Mouse (Mus musculus) cerebellum, adult 8-10 months (tissue): ENCODE measurements around the gene P2ry2.

ENCODE experiments used
- DNase-seq: peaks from one replicate; pipeline ENCODE4 v3.0.0; 2022

The P2ry2 gene

DNA sequence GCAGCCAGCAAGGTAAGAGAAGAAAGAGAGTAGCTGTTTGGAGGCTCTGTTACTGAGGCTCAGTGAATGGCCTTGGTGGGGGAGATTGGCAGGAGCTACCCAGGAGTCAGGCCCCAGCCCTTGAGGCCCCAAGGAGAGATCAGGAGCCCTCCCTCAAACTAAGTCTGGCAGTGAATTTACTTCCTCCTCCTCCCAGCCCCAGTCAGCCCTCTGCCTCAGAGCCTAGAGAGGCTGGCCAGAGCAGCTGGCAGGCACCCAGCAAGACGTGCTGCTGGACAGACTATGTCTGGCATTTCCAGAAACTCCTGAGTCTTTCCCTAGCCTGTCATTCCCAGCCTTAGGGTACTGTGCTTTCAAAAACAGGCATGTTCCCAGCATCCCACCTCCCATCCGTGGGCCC is 33.5 kb downstream of the P2ry2 start:
- no peak for DNase-seq

- DNase-seq = no peak
Measured at GRCm38 (mm10) chr7:100978171-100978570, 34.5 kb downstream of the P2ry2 start.

- DNase-seq = no peak
Measured at GRCm38 (mm10) chr7:100974135-100974903, 38.3 kb downstream of the P2ry2 start, which contains the start of gene P2ry6. Gene P2ry6 (minus strand): TSS chr7:100974649.

DNA sequence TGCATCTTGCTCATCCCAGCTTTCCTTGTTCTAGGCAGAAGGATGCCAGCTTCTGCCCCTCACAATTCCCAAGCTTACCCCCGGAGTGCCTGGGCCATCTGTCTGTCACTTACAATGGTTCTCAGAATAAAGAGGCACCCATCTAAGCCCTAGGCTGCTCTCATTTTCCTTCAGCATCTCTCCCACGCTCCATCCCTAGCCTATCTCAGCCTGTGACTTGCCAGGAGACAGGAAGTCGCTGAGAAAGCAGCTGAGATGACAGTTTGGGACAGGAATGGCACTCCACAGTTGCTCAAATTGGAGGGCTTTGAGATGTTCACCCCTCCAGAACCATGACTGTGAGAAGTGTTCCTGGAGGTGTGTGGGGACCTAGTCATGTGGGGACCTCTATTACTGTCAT is 39.8 kb downstream of the P2ry2 start:
- no peak for DNase-seq

GRCm38 (mm10) chr7:100968874-100969659 is 43.6 kb downstream of the P2ry2 start:
- DNase-seq = no peak

DNA sequence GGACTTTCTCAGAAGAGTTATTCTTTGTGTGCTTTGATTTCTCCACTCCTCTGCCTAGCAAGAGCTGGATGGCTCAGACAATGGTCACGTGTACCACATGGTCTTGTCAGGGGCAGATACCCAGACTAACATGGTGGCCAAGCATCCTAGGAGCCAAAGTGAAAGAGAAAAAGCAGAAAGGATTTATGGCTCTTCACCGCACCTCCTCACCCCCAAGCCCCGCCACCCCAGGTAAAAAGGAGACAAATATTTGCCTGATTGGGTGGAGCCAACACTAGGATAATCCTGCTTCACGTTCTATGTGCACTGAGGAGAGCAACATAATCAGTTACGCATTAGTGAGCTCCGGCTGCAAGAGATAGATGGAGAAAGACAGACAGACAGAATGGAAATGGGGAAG is 44.3 kb downstream of the P2ry2 start:
- no peak for DNase-seq

DNA sequence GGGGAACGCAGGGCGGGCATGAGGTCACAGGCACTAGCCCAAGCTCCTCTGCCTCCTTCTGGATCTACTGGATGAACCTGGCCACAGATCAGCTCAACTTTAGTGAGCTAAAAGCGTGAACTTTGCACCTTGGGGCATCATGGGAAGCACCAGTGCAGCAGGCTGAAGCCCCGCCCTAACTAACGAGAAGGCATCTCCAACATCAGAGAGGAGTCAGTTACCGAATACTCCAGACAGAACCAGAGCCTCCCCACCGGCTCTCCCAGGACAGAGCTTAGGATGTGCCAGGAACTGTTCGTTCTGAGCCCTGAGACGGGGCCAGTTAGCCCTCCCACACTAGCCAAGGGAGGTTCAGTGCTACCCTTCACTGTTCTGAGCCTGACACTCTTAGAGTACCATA is 44.8 kb downstream of the P2ry2 start:
- DNase-seq = no peak

GRCm38 (mm10) chr7:100966014-100966413 is 46.7 kb downstream of the P2ry2 start:
- DNase-seq = no peak

DNA sequence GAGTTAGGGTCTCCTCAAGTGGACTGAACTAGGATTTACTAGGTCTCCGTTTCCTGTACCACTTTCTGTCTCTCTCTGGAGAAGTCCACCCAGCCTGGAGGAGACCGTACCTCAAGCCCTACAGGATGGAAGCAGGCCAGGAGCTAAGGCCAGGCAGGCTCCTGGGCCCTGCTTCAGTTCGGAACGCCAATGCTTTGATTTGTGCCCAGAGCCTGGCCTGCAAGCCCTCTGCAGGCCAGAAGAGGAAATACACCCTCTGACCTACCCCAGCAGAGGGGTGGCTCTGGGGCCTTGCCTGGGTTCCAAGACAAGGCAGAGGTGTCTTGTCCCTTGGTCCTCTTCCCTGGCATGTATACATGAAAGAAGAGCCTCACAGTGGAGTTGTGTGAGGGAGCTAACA is 47.6 kb downstream of the P2ry2 start:
- peak; percentile 13 for DNase-seq

DNA sequence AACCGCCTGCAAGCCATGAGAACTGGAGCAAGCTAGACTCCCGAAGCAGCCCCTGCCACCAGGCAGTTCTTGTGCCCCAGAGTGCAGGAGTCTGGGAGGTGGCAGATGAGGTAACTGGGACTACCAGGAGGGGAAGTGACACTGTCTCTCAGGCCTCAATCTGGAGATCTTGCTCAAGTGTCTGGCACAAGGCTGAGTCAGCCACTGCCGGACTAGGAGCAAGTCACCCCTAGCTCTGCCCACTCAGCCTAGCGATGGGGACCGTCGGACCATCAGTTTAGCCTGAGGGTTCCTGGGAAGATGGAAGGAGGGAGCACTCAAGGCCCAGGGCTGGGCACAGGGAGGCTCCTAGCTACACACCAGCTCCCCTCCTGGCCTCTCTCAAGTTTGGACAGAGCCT is 48.4 kb downstream of the P2ry2 start:
- no peak for DNase-seq

DNA sequence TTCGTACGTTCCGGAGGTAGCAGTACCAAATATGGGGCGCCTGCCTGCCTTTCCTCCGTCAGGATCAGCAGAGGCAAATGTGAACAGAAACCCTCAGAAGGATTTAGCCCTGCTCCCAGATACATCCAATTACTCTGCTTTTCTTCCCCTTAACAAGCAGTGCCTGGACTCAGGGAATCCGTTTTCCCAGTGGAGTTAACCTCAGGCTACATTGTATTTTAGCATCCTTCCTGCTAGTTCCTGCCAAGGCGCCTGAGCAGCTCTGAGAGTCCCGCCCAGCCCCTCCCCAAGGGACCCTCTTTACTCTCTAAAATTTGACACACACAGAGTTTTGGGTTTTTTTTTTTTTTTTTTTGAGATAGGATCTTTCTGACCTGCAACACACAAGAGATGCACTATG is 49.3 kb downstream of the P2ry2 start:
- no peak for DNase-seq

- DNase-seq = no peak
Measured at GRCm38 (mm10) chr7:100961146-100961545, 51.5 kb downstream of the P2ry2 start.

GRCm38 (mm10) chr7:100960462-100960861 is 52.2 kb downstream of the P2ry2 start:
- DNase-seq = no peak

DNA sequence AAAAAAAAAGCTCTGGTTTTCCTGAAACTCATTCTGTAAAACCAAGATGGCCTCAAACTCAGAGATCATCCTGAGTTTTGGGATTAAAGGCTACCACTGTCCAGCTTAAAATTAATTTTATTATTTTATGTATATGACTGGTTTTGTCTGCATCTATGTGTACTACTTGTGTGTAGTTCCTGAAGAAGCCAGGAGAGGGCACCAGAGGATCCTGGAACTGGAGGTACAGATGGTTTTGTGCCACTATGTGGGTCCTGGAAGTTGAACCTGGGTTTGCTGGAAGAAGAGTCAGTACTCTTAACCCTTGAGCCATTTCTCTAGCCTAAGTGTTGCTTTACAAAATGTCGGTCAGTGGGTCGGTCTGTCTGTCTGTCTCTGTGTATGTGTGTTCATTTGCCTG is 54.2 kb downstream of the P2ry2 start:
- no peak for DNase-seq

DNA sequence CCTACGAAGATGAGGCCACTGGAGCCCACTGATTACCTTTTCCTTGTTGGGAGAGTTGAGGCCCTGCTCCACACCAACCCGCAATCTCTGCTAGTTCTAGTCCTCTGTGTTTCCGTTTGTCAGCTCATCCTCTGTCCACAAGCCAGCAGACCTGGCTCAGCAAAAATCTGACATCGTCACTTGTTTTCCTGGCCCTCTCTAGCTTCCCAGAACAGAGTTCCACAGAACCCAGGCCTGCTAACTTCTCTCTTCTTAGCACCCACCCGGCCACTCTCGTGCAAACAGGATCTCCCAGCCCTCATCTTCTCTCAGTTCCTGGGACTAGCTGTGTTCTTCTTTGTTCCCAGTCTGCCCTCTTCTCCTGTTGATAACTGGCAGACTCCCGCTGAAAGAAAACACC is 60.0 kb downstream of the P2ry2 start:
- no peak for DNase-seq

GRCm38 (mm10) chr7:100951903-100952302 is 60.8 kb downstream of the P2ry2 start:
- DNase-seq = no peak

DNA sequence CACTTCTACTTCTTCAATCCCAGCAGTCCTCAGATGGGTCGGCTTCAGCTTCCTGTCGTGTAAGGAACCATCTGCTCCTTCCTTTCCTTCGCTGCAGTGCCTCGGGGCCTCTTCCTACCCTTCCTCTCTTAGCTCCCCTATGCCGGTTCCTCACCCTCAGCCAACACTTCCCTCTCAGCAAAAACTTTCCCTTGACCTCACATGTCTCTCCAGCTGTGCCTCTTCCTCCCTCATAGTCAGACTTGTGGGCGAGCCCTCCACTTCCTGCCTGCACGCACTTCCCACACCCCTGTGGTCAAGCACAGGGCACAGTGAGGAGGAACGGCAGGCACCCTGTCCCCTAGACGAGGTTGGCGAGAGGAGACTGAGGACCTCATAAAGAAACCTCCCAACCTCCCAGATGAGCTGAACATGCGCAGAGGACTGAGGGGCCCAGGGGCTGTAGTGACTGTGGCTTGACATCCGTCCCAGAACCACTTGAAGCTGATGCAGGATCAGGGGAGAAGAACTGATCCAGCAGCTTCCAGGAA is 62.1 kb downstream of the P2ry2 start:
- DNase-seq = no peak

- DNase-seq = no peak
Measured at GRCm38 (mm10) chr7:100950031-100950430, 62.6 kb downstream of the P2ry2 start.
